Mouse (Mus musculus) embryonic facial prominence, embryonic 14.5 days (tissue): Measurements from ENCODE around the gene Rgn. TPM values are rescaled to one million over a fixed set of nuclear protein-coding genes. Genes with fewer than 3 reads are reported as not detected.
A peak's percentile ranks its signal among the peaks of the same experiment; 100 is the strongest.

ENCODE experiments used
- ATAC-seq: fragments of 200-750 bp; cut with Nextera tagmentation; 2 replicates; pipeline ENCODE4 v1.8.0; 2017; ENCODE audit warnings: low read depth, moderate number of reproducible peaks, moderate TSS enrichment
- DNase-seq: peaks from one replicate; pipeline ENCODE4 v3.0.0-alpha.2; 2015; ENCODE audit warnings: low spot score
- H3K27ac ChIP-seq: fragments of 300-500 bp; sonication (generic); replicated peaks from 2 replicates; pipeline ENCODE4 v1.5.1; 2014; ENCODE audit warnings: low read depth, mild to moderate bottlenecking, low read length, moderate library complexity
- H3K27me3 ChIP-seq: fragments of 300-500 bp; sonication (generic); replicated peaks from 2 replicates; pipeline ENCODE4 v1.6.1; 2014; ENCODE audit warnings: low read length; ENCODE audit not compliant: control insufficient read depth, insufficient read depth
- H3K36me3 ChIP-seq: fragments of 300-500 bp; sonication (generic); 2 replicates; pipeline ENCODE4 v1.6.1; 2014; ENCODE audit warnings: low read length, mixed read lengths; ENCODE audit not compliant: control insufficient read depth, insufficient read depth
- H3K4me1 ChIP-seq: fragments of 300-500 bp; sonication (generic); 2 replicates; pipeline ENCODE4 v1.6.1; 2014; ENCODE audit warnings: antibody characterized with exemption, low read length; ENCODE audit not compliant: control insufficient read depth, insufficient read depth
- H3K4me2 ChIP-seq: fragments of 300-500 bp; sonication (generic); 2 replicates; pipeline ENCODE4 v1.6.1; 2014; ENCODE audit warnings: low read depth, mild to moderate bottlenecking, low read length, moderate library complexity, mixed read lengths
- H3K4me3 ChIP-seq: fragments of 300-500 bp; sonication (generic); 2 replicates; pipeline ENCODE4 v1.5.1; 2014; ENCODE audit warnings: low read depth, mild to moderate bottlenecking, low read length
- H3K9ac ChIP-seq: fragments of 300-500 bp; sonication (generic); 2 replicates; pipeline ENCODE4 v1.6.1; 2014; ENCODE audit warnings: low read depth, mild to moderate bottlenecking, low read length, moderate library complexity, mixed read lengths
- H3K9me3 ChIP-seq: fragments of 300-500 bp; sonication (generic); 2 replicates; pipeline ENCODE4 v1.6.1; 2016; ENCODE audit warnings: low read length; ENCODE audit not compliant: control insufficient read depth
- WGBS: fragments of 180-500 bp; shearing (Covaris S2); extraction: QIAGEN DNeasy Blood & Tissue Kit; methylation state at CpG from one replicate; pipeline ENCODE4 v1.1.7; 2014; 5-methylcytosine and 5-hydroxymethylcytosine counted together
- polyA plus RNA-seq: library from polyadenylated mRNA; unstranded; fragments of >200 nt; fragmentation: Nextera tagmentation; extraction: Ambion mirVana; gene quantifications from 2 replicates; pipeline ENCODE4 v1.2.1, GENCODE M21; 2014

Rgn gene
- 0.33 and 0.38 TPM in 2 replicates for polyA plus RNA-seq

GRCm38 (mm10) chrX:20549532-20549931 is at the start of gene Rgn:
Rgn (plus strand) TSS chrX:20549787.
- Histone ChIP-seq H3K9ac (no peak within 1 kb of the TSS), H3K4me3 (peak within 1 kb of the TSS; percentile 34; the same call in 1 of the 2 replicates), H3K27me3 (no peaks in the 10 kb centered on the region), H3K4me1 (no peaks in the 10 kb centered on the region), H3K9me3 (no peaks in the 10 kb centered on the region), H3K27ac (no peak within 1 kb of the TSS), H3K36me3 (no peaks in the 10 kb centered on the region), H3K4me2 (peak within 1 kb of the TSS; percentile 60)
- no peak for DNase-seq
- WGBS: 60% methylated on average over 3 of the region's 3 CpGs
- no peak for ATAC-seq

- no peak for DNase-seq
- Histone ChIP-seq H3K27ac (no peak overlapping the region), H3K4me1 (no peaks in the 10 kb centered on the region), H3K4me3 (no peak overlapping the region), H3K4me2 (no peak overlapping the region), H3K9ac (no peak overlapping the region), H3K27me3 (no peaks in the 10 kb centered on the region), H3K36me3 (no peaks in the 10 kb centered on the region), H3K9me3 (no peaks in the 10 kb centered on the region)
- ATAC-seq: no peak
- WGBS: 80% methylated on average over 7 of the region's 7 CpGs
Observed at GRCm38 (mm10) chrX:20520290-20520939, 29.2 kb upstream of the Rgn start.

GRCm38 (mm10) chrX:20521578-20521977 is 28.0 kb upstream of the Rgn start:
- no peaks in the 10 kb centered on the region for H3K4me1 ChIP-seq
- H3K27ac ChIP-seq: no peak overlapping the region
- ATAC-seq (no peak), DNase-seq (no peak)
- H3K4me2 ChIP-seq: no peak overlapping the region
- no peak overlapping the region for H3K9ac ChIP-seq
- H3K9me3 ChIP-seq: no peaks in the 10 kb centered on the region
- H3K27me3 ChIP-seq: no peaks in the 10 kb centered on the region
- H3K36me3 ChIP-seq: no peaks in the 10 kb centered on the region
- no peak overlapping the region for H3K4me3 ChIP-seq

- Histone ChIP-seq H3K9ac (no peak overlapping the region), H3K4me3 (no peak overlapping the region), H3K27me3 (no peaks in the 10 kb centered on the region), H3K36me3 (no peaks in the 10 kb centered on the region), H3K4me2 (no peak overlapping the region), H3K27ac (no peak overlapping the region), H3K4me1 (no peaks in the 10 kb centered on the region), H3K9me3 (no peaks in the 10 kb centered on the region)
- ATAC-seq (no peak), DNase-seq (no peak)
- 36% methylated on average over 1 of the region's 1 CpGs for WGBS
Observed at GRCm38 (mm10) chrX:20532621-20533020, 17.0 kb upstream of the Rgn start.

- no peaks in the 10 kb centered on the region for H3K36me3 ChIP-seq
- H3K9me3 ChIP-seq: no peaks in the 10 kb centered on the region
- H3K4me2 ChIP-seq: no peak overlapping the region
- no peak overlapping the region for H3K4me3 ChIP-seq
- H3K9ac ChIP-seq: no peak overlapping the region
- ATAC-seq (no peak), DNase-seq (no peak)
- H3K4me1 ChIP-seq: no peaks in the 10 kb centered on the region
- H3K27me3 ChIP-seq: no peaks in the 10 kb centered on the region
- 74% methylated on average over 3 of the region's 3 CpGs for WGBS
- H3K27ac ChIP-seq: no peak overlapping the region
Observed at GRCm38 (mm10) chrX:20543867-20544266, 5.7 kb upstream of the Rgn start.

GRCm38 (mm10) chrX:20547609-20548008 is 2.0 kb upstream of the Rgn start:
- Histone ChIP-seq H3K36me3 (no peaks in the 10 kb centered on the region), H3K9ac (no peak overlapping the region; the same call in 1 of the 2 replicates), H3K27me3 (no peaks in the 10 kb centered on the region), H3K4me1 (no peaks in the 10 kb centered on the region), H3K4me3 (peak overlapping the region; percentile 34; the same call in 1 of the 2 replicates), H3K4me2 (peak overlapping the region; percentile 60), H3K9me3 (no peaks in the 10 kb centered on the region), H3K27ac (no peak overlapping the region)
- peak; percentile 60 for ATAC-seq
- 51% methylated on average over 5 of the region's 5 CpGs for WGBS
- peak; percentile 1 for DNase-seq

GRCm38 (mm10) chrX:20548011-20548879 is 1.3 kb upstream of the Rgn start:
- Histone ChIP-seq H3K27ac (no peak overlapping the region), H3K9ac (peak overlapping the region; percentile 56; the same call in 1 of the 2 replicates)
- 25% methylated on average over 22 of the region's 24 CpGs for WGBS

GRCm38 (mm10) chrX:20548880-20549440 is 627 bp upstream of the Rgn start:
- H3K9ac ChIP-seq: no peak overlapping the region
- H3K9me3 ChIP-seq: no peaks in the 10 kb centered on the region
- no peaks in the 10 kb centered on the region for H3K27me3 ChIP-seq
- H3K4me2 ChIP-seq: peak overlapping the region; percentile 60
- WGBS: 47% methylated on average over 1 of the region's 1 CpGs
- H3K4me1 ChIP-seq: no peaks in the 10 kb centered on the region
- no peaks in the 10 kb centered on the region for H3K36me3 ChIP-seq
- DNase-seq (no peak), ATAC-seq (no peak)
- H3K4me3 ChIP-seq: no peak overlapping the region
- no peak overlapping the region for H3K27ac ChIP-seq

More at GRCm38 (mm10) chrX:20548011-20548879, 1.3 kb upstream of the Rgn start:
- ATAC-seq: peak; percentile 60
- no peaks in the 10 kb centered on the region for H3K36me3 ChIP-seq
- H3K9me3 ChIP-seq: no peaks in the 10 kb centered on the region
- no peaks in the 10 kb centered on the region for H3K4me1 ChIP-seq
- DNase-seq: peak; percentile 34
- peak overlapping the region; percentile 60 for H3K4me2 ChIP-seq
- peak overlapping the region; percentile 34 for H3K4me3 ChIP-seq
- no peaks in the 10 kb centered on the region for H3K27me3 ChIP-seq
